Mouse (Mus musculus) heart, embryonic 11.5 days (tissue): ENCODE measurements at regions not wholly inside any gene's neighbourhood (a gene's known extent, or its start where the extent isn't known, plus 50 kb on each side); places are given as distances from the start of the nearest gene placed in this dataset.

ENCODE experiments used
- ATAC-seq: fragments of 200-750 bp; cut with Nextera tagmentation; replicated peaks from 2 replicates; pipeline ENCODE4 v1.8.0; 2017; ENCODE audit warnings: moderate library complexity; ENCODE audit not compliant: insufficient number of reproducible peaks, low FRiP score, low TSS enrichment
- H3K27ac ChIP-seq: fragments of 300-500 bp; sonication (generic); 2 replicates; pipeline ENCODE4 v1.5.1; 2014; ENCODE audit warnings: mild to moderate bottlenecking, low read depth, low read length
- H3K27me3 ChIP-seq: fragments of 300-500 bp; sonication (generic); 2 replicates; pipeline ENCODE4 v1.6.1; 2014; ENCODE audit warnings: mild to moderate bottlenecking, low read length, mixed read lengths; ENCODE audit not compliant: control insufficient read depth, insufficient read depth
- H3K36me3 ChIP-seq: fragments of 300-500 bp; sonication (generic); 2 replicates; pipeline ENCODE4 v1.6.1; 2014; ENCODE audit warnings: mild to moderate bottlenecking, low read length, moderate library complexity, mixed read lengths; ENCODE audit not compliant: control insufficient read depth, insufficient read depth
- H3K4me1 ChIP-seq: fragments of 300-500 bp; sonication (generic); 2 replicates; pipeline ENCODE4 v1.6.1; 2014; ENCODE audit warnings: low read length; ENCODE audit not compliant: control insufficient read depth, insufficient read depth
- H3K4me2 ChIP-seq: fragments of 300-500 bp; sonication (generic); 2 replicates; pipeline ENCODE4 v1.6.1; 2014; ENCODE audit warnings: mild to moderate bottlenecking, moderate library complexity
- H3K4me3 ChIP-seq: fragments of 300-500 bp; sonication (generic); 2 replicates; pipeline ENCODE4 v1.5.1; 2014; ENCODE audit warnings: low read depth, low read length
- H3K9ac ChIP-seq: fragments of 300-500 bp; sonication (generic); 2 replicates; pipeline ENCODE4 v1.6.1; 2014; ENCODE audit warnings: mild to moderate bottlenecking, low read depth, low read length, moderate library complexity
- H3K9me3 ChIP-seq: fragments of 300-500 bp; sonication (generic); replicated peaks from 2 replicates; pipeline ENCODE4 v1.6.1; 2016; ENCODE audit warnings: low read length; ENCODE audit not compliant: control insufficient read depth
- WGBS: fragments of 180-500 bp; shearing (Covaris S2); extraction: QIAGEN DNeasy Blood & Tissue Kit; methylation state at CpG from one replicate; pipeline ENCODE4 v1.1.7; 2014; ENCODE audit not compliant: insufficient replicate concordance; 5-methylcytosine and 5-hydroxymethylcytosine counted together

DNA sequence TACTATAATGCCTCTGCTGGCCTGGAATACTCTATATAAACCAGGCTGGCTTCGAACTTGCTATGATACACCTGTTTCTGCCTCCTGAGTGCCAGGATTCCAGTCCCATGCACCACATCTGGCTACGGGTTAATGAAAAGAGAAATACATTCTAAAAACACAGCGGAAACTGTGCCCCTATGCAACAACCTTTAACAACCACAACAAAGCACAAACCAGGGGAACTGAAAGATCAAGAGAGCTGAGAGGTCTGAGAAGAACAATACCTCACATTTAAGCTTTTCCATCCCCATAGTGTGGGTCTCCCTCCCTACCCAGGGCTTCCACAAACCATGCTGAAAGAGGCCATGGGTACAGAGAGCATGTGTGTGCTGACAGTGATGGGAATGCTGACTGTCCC is 501.0 kb upstream of the Kif2a start:
- Histone ChIP-seq H3K9me3 (no peaks in the 10 kb centered on the region), H3K27me3 (no peaks in the 10 kb centered on the region), H3K9ac (no peak overlapping the region), H3K4me1 (no peaks in the 10 kb centered on the region), H3K4me2 (no peak overlapping the region), H3K27ac (no peak overlapping the region), H3K4me3 (no peak overlapping the region), H3K36me3 (no peaks in the 10 kb centered on the region)
- 90% methylated on average over 3 of the region's 3 CpGs for WGBS
- ATAC-seq = no peak

DNA sequence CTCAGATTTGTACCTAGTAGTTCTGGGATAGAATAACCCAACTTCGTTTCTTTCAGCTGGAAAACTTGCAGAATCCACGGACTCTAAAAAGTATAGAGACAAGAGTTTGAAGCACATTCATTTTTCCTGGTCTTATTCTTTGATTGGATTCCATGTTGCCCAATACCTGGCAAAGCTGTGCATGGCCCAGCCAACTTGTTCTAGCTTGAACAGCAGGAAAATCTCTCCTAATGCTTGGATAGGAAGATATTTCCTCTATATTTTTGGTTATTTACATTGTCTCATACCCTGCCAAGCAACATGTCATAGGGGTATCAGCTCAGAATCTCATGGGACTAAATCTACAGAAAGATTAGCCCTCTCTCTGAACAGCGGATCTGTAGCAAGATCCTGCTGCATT is 492.3 kb upstream of the Kif2a start:
- no peak overlapping the region for H3K4me3 ChIP-seq
- no peaks in the 10 kb centered on the region for H3K36me3 ChIP-seq
- H3K9ac ChIP-seq = no peak overlapping the region
- no peaks in the 10 kb centered on the region for H3K9me3 ChIP-seq
- 82% methylated on average over 3 of the region's 3 CpGs for WGBS
- no peaks in the 10 kb centered on the region for H3K27me3 ChIP-seq
- no peaks in the 10 kb centered on the region for H3K4me1 ChIP-seq
- ATAC-seq = no peak
- no peak overlapping the region for H3K4me2 ChIP-seq
- no peak overlapping the region for H3K27ac ChIP-seq

- Histone ChIP-seq H3K36me3 (no peaks in the 10 kb centered on the region), H3K4me2 (no peak overlapping the region), H3K4me3 (no peak overlapping the region), H3K27me3 (no peaks in the 10 kb centered on the region), H3K27ac (no peak overlapping the region), H3K9ac (no peak overlapping the region), H3K4me1 (no peaks in the 10 kb centered on the region), H3K9me3 (no peaks in the 10 kb centered on the region)
- 68% methylated on average over 6 of the region's 6 CpGs for WGBS
- ATAC-seq = no peak
Observed at GRCm38 (mm10) chr13:107513274-107514146, 491.6 kb upstream of the Kif2a start.

DNA sequence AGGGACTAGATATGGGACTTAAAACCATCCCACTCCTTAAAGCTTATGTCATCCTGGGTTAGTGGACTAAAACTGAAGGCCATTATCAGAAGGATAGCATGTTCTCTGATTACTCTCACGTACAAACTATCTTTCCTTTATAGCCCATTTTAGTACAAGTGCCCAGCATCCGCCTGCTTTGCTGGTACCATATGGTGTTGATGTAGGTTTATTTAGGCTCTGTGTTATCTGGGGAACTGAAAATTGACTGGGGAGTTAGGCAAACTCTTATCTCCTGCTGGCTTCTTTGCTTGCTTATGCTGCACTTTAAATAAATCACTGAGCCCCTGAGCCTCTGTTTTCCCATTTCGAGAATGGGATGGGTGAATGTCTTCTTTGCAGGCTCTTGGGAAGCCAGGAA is 485.4 kb upstream of the Kif2a start:
- Histone ChIP-seq H3K27me3 (no peaks in the 10 kb centered on the region), H3K4me3 (no peak overlapping the region), H3K4me2 (no peak overlapping the region), H3K9me3 (no peaks in the 10 kb centered on the region), H3K9ac (no peak overlapping the region), H3K4me1 (peaks cover 5% of the 10 kb centered on the region), H3K36me3 (no peaks in the 10 kb centered on the region), H3K27ac (no peak overlapping the region)
- WGBS = 11% methylated on average over 3 of the region's 3 CpGs
- ATAC-seq = no peak

- H3K4me2 ChIP-seq = no peak overlapping the region
- no peaks in the 10 kb centered on the region for H3K36me3 ChIP-seq
Observed at GRCm38 (mm10) chr13:107506832-107507231, 484.9 kb upstream of the Kif2a start.

GRCm38 (mm10) chr13:107505318-107505717 is 483.4 kb upstream of the Kif2a start:
- Histone ChIP-seq H3K27ac (no peak overlapping the region), H3K4me1 (peaks cover 5% of the 10 kb centered on the region), H3K36me3 (no peaks in the 10 kb centered on the region), H3K9ac (no peak overlapping the region), H3K27me3 (no peaks in the 10 kb centered on the region), H3K4me3 (no peak overlapping the region), H3K9me3 (no peaks in the 10 kb centered on the region), H3K4me2 (no peak overlapping the region)
- no peak for ATAC-seq

More at GRCm38 (mm10) chr13:107506832-107507231, 484.9 kb upstream of the Kif2a start:
- Histone ChIP-seq H3K27me3 (no peaks in the 10 kb centered on the region), H3K9me3 (no peaks in the 10 kb centered on the region), H3K27ac (no peak overlapping the region), H3K9ac (no peak overlapping the region), H3K4me3 (no peak overlapping the region), H3K4me1 (peaks cover 5% of the 10 kb centered on the region)
- ATAC-seq = no peak
- 60% methylated on average over 4 of the region's 4 CpGs for WGBS

DNA sequence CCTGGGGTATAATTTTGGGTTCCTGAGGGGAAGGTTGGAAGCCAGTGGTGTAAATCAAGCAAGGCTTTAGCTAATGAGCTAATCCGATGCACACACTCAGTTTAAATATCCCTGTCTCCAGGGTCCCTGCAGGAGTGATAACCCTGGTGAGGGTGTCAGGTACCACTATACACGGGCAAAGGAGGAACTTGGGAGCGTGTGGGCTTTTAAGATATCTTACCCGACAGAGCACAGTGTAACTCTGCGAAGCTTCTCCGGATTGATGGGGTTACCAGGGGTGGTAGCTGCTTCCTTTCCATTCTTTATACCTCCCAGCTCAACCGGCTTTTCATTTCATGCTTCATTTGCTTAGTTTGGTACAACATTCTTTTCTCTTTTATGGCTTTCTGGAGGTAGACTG is 480.3 kb upstream of the Kif2a start:
- no peak overlapping the region for H3K9ac ChIP-seq
- no peak overlapping the region for H3K4me3 ChIP-seq
- no peaks in the 10 kb centered on the region for H3K36me3 ChIP-seq
- no peak overlapping the region for H3K4me2 ChIP-seq
- WGBS = 32% methylated on average over 7 of the region's 7 CpGs
- no peak overlapping the region for H3K27ac ChIP-seq
- H3K9me3 ChIP-seq = no peaks in the 10 kb centered on the region
- no peaks in the 10 kb centered on the region for H3K27me3 ChIP-seq
- H3K4me1 ChIP-seq = no peaks in the 10 kb centered on the region; the same call in 1 of the 2 replicates
- no peak for ATAC-seq

DNA sequence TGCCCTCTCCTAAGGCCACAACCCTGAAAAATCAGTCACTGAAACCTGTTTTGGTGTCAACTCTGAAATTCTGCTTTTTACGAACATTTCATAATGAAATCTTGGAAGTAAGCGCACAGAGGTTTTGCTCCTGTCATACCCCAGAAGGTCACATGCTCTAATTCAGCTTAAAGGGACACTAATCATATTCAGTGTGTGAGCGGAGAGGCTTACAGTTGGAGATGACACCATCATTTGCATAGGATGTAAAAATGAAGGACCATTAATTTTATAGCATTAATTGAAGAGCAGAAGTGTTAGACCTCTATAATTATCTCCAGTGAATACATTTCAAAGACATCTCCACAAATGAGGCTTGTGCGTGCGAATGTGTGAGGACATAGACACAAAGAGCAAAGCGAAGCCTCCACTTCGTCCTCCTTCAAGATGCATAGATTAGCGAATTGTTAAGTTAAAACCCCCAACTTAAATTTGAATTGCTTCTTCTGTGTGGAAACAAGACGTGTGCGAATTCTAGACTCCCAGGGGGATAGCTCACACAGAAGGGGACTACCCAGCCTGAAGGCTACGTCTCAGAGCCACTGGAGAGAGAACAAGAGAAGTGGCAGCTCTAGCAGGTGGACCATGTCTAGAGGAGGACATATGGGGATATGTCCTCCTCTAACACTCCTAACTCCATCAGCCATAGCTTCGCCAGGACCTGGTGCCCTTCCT is 479.0 kb upstream of the Kif2a start:
- H3K27ac ChIP-seq = no peak overlapping the region
- no peak overlapping the region for H3K4me2 ChIP-seq
- no peak for ATAC-seq
- H3K27me3 ChIP-seq = no peaks in the 10 kb centered on the region
- no peak overlapping the region for H3K4me3 ChIP-seq
- H3K36me3 ChIP-seq = no peaks in the 10 kb centered on the region
- no peak overlapping the region for H3K9ac ChIP-seq
- WGBS = 82% methylated on average over 12 of the region's 12 CpGs
- H3K4me1 ChIP-seq = no peaks in the 10 kb centered on the region
- no peaks in the 10 kb centered on the region for H3K9me3 ChIP-seq
